Mouse (Mus musculus) left cerebral cortex, postnatal 4 days (tissue): ENCODE results near the gene Zswim4. TPM values are rescaled to one million over a fixed set of nuclear protein-coding genes. Genes with fewer than 3 reads are reported as not detected.
"Not testable (repeated sequence)": the region's sequence is repeated elsewhere in the genome, so short reads cannot be mapped to it uniquely, and the experiment has no call there.

Experiments used
- DNase-seq: peaks from one replicate; pipeline ENCODE4 v3.0.0-alpha.2; 2022
- intact Hi-C: fragments of 180-260 bp; cut with DNase I; formaldehyde crosslinking; loops from one replicate; pipeline ENCODE4 v1.15.1; 2025
- total RNA-seq, 2 experiments: library from RNA; stranded (reverse); gene quantifications; 2 replicates each; pipeline ENCODE4 v1.2.3; 2021

Zswim4 gene
- total RNA-seq: 10 to 100 TPM; 22.9 to 23.3 TPM

DNA sequence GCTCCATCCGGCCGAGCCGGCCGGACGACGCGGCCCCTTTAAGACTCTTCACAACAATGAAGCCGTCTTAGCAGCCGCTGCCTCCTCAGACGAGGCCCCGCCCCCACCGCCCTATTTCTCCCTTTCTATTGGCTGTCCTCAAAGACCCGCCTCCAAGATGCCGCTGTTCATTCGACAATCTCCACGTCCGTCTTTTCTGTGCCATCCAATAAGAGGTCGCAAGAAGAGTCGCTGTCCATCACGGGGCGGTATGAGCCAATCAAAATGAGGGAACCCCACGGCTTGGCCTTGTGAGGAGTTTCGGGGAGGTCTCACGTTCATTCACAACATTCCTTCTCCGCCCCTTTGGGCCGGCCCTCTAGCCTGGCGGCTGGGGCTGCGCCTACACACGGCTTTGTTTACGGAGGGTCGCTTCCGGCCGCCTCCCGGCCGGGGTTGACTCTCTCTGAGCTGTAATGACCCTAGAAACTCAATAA is at the start of gene Zswim4:
Gene Zswim4, minus strand, starts transcription at position 58 of the 476 bp plus-strand sequence.
- DNase-seq: peak; percentile 97
- intact Hi-C loops: no loop called here

GRCm38 (mm10) chr8:84285665-84286064 is 48.8 kb upstream of the Zswim4 start:
- DNase-seq: peak; percentile 47
- intact Hi-C loops: not testable (repeated sequence)

GRCm38 (mm10) chr8:84284608-84285063 is 47.8 kb upstream of the Zswim4 start:
- DNase-seq: no peak
- intact Hi-C loops: no loop called here

GRCm38 (mm10) chr8:84280777-84281176 is 43.9 kb upstream of the Zswim4 start:
- no peak for DNase-seq
- intact Hi-C loops: no loop called here

DNA sequence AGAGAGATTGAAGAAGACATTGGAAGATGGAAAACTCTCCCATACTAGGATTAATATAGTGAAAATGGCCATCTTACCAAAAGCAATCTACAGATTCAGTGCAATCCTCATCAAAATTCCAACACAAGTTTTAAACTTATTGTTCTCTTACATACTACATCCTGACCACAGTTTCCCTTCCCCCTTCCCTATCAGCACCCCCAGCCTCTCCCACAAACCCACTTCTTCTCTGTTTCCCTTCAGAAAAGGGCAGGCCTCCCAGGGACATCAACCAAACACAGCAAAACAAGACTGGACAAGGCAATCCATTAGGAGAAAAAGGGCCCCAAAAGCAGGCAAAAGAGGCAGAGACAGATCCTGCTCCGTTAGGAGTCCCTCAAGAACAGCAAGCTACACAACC is 39.6 kb upstream of the Zswim4 start:
- intact Hi-C loops: no loop called here
- no peak for DNase-seq

DNA sequence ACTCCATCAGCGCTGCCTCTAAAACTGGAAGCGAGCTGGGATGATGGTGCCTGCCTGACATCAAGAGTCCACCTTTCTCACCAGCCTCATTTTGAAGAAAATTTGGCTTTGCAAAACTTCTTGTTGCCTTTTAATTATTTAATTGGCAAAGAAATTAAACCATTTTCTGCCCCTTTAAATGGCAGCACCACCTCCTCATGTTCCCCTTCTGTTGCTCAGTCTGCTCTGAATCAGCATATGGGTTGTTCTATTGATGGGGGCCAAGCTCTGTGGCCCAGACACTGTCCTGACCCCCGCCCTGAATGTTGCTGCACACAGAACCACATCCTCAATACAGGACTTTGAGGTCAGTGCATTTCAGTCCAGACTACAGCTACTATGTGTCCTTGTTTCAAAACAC is 37.1 kb upstream of the Zswim4 start:
- intact Hi-C loops: no loop called here
- no peak for DNase-seq

DNA sequence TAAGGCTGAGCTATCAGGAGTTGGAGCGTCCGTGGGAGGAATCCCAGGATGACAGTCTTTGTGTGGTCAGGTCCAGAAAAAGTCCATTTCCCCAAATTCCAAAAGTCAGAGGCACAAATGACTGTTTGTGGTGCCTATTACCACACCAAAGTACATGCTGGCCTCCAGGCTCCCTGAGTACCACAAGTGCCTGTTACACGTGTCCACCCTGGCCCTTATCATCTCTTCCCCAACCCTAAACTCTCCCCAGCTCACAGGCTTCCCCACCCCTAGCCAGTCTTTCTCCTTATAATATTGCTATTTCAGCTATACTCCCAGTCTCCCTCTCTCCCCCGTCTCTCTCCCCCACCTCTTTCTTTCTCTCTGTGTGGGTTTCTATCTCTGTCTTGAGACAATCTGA is 35.4 kb upstream of the Zswim4 start:
- intact Hi-C loops: no loop called here
- DNase-seq: no peak

DNA sequence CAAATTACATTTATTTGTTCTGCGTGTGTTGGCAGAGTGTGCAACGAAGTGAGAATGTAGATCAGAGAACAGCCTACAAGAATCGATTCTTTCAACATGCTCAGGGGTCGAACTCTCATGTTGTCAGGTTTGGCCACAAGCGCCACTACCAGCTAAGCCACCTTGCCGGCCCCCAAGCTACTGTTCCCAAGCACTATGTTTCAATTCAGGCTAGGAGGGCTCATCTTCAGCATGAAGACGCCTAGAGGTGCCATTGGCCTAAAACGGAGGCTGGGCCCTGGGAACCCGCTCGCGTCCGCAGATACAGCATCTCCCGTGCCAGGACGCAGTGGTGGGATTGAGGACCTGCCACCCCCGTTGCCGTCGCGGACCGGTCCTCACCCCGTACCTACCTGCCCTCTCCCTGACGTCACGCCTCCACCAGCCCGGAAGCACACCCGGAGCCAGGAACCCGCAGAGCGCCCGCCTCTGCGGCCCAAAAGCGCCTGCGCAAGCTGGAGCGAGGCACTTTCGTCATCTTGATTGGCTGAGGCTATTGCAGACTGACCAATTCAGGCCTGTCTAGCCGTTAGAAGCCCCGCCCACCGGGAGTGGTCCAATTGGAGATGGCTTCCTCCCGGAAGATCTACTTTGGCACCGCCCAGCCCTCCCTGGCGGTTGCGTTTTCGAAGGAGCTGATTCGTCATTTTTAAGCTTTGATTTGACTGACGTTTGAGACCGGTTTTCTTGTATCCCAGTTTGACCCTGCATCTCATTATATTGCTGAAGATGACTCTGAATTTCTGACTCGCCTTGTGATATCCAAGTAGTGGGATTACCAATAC is 33.3 kb upstream of the Zswim4 start, which contains the start of gene Ccdc130:
Gene Ccdc130, minus strand, starts transcription at position 431 of the 824 bp plus-strand sequence.
- DNase-seq: peak; percentile 100
- intact Hi-C loops: no loop called here

DNA sequence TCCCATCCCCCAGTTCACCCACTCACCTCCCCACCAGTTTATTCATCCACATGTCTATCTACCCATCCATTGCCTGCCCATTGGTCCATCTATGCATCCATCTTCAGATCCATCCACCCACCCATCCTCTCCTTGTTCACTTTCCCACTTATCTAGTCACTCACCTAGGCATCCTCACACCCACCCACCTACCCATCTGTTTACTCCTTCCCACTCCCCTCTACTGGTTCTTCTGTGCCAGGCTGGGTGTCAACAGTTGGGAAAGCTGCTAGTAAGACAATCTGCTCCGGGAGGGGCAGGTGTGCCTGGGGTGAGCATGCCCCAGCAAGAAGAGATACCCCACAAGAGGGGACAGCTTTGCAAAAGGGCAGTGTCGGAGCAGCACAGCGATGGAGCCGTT is 24.2 kb upstream of the Zswim4 start:
- intact Hi-C loops: no loop called here
- DNase-seq: no peak

DNA sequence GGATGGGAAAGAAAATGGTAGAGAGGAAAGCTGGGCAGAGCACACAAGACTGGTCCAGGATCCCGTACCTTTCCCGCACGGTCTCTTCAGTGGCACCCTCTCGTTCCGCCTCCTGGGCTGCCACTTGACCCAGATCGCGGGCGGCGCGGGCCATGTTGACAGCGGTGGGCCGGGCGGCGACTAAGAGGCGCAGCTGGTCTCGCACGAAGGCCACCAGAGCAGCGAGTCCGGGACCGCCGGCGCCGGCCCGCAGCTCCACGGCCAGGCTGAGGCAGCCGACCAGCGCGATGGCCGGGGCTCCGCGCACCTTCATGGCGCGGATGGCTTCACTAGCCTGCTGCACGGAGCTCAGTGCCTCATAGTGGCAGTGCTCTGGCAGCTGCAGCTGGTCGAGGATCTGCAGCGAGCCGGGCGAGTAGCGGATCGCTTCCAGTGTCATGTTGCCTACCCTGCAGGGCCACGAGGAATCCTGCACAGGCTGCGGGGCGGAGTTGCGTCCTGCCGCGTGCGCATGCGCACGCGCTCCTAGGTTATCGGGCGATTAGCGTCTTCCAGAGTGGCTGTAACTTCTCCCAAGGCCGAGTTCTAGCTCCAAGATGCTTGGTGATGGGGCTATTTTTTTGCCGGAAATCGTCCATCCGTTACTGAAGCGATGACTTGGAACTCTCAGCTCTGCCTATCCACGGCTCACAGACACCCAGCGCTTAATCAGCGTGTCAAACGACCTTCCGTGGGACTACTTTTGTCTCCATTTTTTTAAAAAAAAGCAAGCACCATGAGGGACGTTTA is 20.2 kb upstream of the Zswim4 start, which contains the start of gene Mri1:
Gene Mri1, minus strand, starts transcription at position 505 of the 789 bp plus-strand sequence.
- intact Hi-C loops: no loop called here
- peak; percentile 89 for DNase-seq

GRCm38 (mm10) chr8:84256458-84256821 is 19.6 kb upstream of the Zswim4 start:
- intact Hi-C loops: no loop called here
- DNase-seq: no peak

GRCm38 (mm10) chr8:84255858-84256257 is 19.0 kb upstream of the Zswim4 start:
- intact Hi-C loops: no loop called here

DNA sequence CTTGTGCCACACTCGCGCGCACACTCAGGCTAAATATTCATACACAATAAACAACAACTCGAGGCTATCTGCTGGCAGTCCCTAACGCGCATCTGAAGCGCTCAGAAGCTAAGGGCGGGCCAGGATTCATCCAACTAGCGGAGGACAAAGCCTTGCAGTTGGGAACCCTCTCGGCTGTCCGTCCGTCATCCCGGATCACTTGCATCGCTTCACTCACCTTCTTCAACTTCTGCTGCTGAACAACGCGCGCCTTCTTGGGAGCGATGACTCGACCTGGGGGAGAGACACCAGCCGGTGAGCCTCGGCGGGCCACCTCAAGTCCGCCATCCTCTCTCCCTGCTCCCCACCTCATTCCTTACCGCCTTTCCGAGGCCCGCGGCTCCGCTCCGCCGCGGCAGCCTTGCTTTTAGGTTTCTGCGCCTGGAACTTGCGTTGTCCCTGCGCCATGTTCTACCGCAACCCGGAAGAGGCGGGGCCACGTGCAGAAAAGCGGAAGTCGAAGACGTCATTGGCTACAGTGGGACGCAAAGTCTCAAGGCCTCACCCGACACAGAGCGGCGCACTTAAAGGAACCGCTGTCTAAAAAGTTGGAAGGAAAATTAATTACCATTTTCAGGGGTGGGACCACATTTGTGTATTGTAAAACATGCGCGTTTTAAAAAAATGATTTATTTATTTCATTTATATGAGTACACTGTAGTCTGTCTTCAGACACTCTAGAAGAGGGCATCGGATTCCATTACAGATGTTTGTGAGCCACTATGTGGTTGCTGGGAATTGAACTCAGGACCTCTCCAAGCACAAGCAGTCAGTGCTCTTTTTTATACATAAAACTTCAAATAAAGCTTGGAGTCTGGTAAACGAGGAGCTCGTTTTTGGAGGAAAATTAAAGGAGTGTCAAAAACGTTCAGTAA is 12.7 kb upstream of the Zswim4 start, which contains the start of gene D8Ertd738e:
Gene D8Ertd738e, minus strand, starts transcription at position 463 of the 914 bp plus-strand sequence.
- intact Hi-C loops: no loop called here
- peak; percentile 85 for DNase-seq

More at GRCm38 (mm10) chr8:84255858-84256257, 19.0 kb upstream of the Zswim4 start:
- DNase-seq: no peak

DNA sequence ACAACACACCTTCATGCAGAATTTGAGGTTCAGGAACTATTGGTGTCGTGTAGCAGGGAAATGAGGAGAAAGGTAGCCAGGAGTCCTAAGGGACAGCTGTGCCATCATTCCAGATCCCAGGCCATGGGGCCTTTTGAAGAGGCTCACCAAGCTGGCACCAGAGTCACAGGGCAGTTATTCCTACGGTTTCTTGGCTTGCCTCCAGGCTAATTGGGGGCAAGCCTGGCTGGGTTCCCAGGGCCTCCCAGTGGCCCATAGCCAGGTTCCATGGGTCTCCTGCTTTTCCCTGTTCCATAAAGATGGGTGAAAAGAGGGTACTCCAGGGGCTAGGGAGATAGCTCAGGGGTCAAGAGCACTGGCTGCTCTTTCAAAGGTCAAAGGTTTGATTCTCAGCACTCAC is 5.0 kb upstream of the Zswim4 start:
- intact Hi-C loops: no loop called here
- DNase-seq: peak; percentile 60

DNA sequence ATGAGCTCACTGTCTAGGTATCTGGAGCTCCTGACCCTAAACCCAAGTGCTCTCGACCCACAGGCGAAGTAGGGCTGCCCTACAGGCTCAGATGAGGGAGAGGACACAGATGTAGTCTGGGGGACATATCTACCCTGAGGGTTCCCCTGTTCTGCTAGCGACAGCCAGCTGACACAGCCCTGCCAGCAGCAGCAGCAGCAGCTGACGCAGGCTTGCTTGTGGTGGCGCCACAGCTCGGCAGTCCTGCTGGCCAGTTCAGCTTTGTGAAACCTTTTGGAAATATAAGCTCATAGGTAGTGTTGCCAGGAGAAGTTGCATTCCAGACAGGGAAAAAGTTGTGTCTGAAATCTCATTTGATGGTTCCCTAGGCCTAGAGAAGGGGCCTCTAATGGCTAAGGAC is 4.3 kb upstream of the Zswim4 start:
- intact Hi-C loops: no loop called here
- no peak for DNase-seq

GRCm38 (mm10) chr8:84237542-84238229 is 831 bp upstream of the Zswim4 start:
- intact Hi-C loops: no loop called here
- no peak for DNase-seq

DNA sequence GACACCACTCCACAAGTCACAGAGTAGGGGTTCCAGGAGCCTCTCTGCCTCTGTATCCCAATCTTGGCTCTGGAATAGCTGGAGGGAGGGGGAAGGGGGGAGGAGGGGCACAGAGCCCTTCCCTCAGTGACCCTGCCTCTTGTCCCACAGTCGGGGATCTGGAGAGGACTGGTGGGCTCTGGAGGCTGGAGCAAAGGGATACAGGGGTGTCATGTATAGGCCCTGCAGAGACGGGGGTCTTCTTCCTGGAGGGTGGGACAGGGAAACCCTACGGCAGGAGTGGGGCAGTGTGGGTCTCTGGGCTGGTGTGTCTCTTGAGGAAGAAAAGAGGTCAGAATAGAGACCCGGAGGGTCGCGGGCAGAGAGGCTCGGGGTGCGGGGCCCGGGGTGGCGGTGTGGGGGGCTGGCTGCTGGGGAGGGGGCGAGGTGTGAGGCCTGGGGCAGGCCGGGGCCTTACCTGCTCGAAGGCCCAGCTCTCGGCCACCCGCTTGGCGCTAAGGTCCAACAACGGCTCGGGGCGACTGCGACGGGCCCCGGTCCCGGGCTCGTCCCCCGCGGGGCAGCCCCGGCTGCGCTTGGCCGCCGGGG is 351 bp downstream of the Zswim4 start:
- no peak for DNase-seq
- intact Hi-C loops: no loop called here

DNA sequence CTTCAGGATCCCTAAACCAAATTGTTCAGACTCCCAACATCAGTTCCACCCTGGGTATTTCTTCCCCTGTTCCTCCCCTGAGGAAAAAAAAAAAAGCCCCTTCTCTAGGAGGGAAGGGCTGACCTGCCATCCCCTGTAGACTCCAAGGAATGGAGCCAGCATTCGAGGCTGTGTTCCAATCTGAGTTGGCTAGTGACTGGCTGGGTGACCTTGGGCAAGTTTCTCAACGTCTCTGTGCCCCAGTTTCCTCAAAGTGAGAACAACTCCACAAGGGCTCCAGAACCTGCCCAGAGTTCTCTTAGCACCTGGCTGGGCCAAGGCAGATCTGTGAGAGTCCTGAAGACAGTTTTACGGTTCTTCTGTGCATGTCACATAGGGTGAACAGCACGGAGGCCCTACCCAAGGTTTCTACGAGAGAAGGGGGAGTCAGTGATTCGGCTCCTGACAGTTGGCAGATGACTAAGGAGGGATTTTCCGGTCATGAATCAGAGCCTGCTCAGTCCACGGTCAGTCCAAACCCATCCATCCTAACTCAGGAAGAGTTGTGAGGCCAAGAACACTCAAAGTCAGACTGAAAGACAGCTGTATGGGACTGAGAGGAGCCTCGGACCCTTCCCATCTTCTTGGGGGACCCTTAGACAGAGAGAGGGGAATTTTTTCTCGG is 977 bp downstream of the Zswim4 start:
- intact Hi-C loops: no loop called here
- DNase-seq: no peak

DNA sequence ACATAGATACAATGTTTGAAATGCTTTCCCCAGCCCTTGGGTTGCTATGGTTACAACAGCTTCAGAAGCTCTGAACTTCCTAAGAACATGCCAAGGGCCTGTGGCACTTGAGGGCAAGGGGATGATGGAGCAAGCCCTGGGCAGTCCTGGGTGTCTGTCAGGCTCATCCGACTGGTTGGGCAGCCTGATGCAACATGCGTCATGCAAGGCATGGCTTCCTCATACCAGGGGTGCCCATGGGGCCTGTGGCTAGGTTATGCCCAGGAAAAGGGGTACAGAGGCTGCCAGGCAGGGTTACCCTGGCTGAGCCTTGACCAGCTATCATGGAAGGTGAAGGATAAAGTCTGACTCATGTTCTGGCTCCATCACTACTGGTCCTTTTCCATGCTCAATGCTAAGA is 3.8 kb downstream of the Zswim4 start:
- no peak for DNase-seq
- intact Hi-C loops: no loop called here
